Mouse (Mus musculus) layer of hippocampus, adult 2 months (tissue): ENCODE results near the gene Hnrnpr. TPM values are rescaled to one million over a fixed set of nuclear protein-coding genes. Genes with fewer than 3 reads are reported as not detected.

ENCODE experiments used
- DNase-seq, 2 experiments: peaks; one replicate each; pipeline ENCODE4 v3.0.0; 2022; ENCODE audit warnings: low spot score in 2 of 2
- H3K27ac ChIP-seq: fragments of 200-600 bp; 2 replicates; pipeline ENCODE4 v1.8.1; 2022
- H3K4me3 ChIP-seq: fragments of 200-600 bp; 2 replicates; pipeline ENCODE4 v1.8.1; 2022; ENCODE audit warnings: mild to moderate bottlenecking
- CTCF ChIP-seq: fragments of 200-600 bp; conservative IDR thresholded peaks from 2 replicates; pipeline ENCODE4 v1.8.1; 2022; ENCODE audit warnings: antibody characterized with exemption, mild to moderate bottlenecking, moderate library complexity
- total RNA-seq, 2 experiments: library from RNA; stranded (reverse); gene quantifications; 2 replicates each; pipeline ENCODE4 v1.2.3; 2021

Hnrnpr gene
- total RNA-seq, 2 experiments from 2014 or later: 91.6 to 102 TPM

GRCm38 (mm10) chr4:136285348-136285810 is 25.4 kb upstream of the Hnrnpr start:
- Histone ChIP-seq H3K27ac (peak overlapping the region; percentile 98), H3K4me3 (peak overlapping the region; percentile 92)
- no peak for TF ChIP-seq CTCF
- DNase-seq: peak; percentile 92 to 97

GRCm38 (mm10) chr4:136285811-136286371 is 24.9 kb upstream of the Hnrnpr start:
- Histone ChIP-seq H3K27ac (peak overlapping the region; percentile 98), H3K4me3 (peak overlapping the region; percentile 92)
- no peak; the same call in 1 of the 2 replicates for TF ChIP-seq CTCF
- peak; percentile 94 to 97 for DNase-seq

GRCm38 (mm10) chr4:136289918-136290780 is 20.6 kb upstream of the Hnrnpr start:
- TF ChIP-seq CTCF: no peak
- no peak for DNase-seq
- Histone ChIP-seq H3K4me3 (no peak overlapping the region), H3K27ac (no peak overlapping the region)

GRCm38 (mm10) chr4:136290781-136291595 is 19.8 kb upstream of the Hnrnpr start:
- no peak overlapping the region for H3K27ac ChIP-seq
- no peak overlapping the region for H3K4me3 ChIP-seq
- no peak for TF ChIP-seq CTCF
- no peak for DNase-seq

GRCm38 (mm10) chr4:136291692-136292091 is 19.1 kb upstream of the Hnrnpr start:
- no peak overlapping the region for H3K4me3 ChIP-seq
- DNase-seq: no peak
- TF ChIP-seq CTCF: no peak
- no peak overlapping the region for H3K27ac ChIP-seq

- H3K27ac ChIP-seq: no peak overlapping the region
- TF ChIP-seq CTCF: no peak
- no peak overlapping the region for H3K4me3 ChIP-seq
- no peak for DNase-seq
These were observed 14.8 kb upstream of the Hnrnpr start for GRCm38 (mm10) chr4:136295941-136296340.

- no peak for TF ChIP-seq CTCF
- DNase-seq: no peak
- no peak overlapping the region for H3K4me3 ChIP-seq
- H3K27ac ChIP-seq: no peak overlapping the region
These were observed 8.3 kb upstream of the Hnrnpr start for GRCm38 (mm10) chr4:136302462-136302861.

GRCm38 (mm10) chr4:136304181-136304580 is 6.6 kb upstream of the Hnrnpr start:
- no peak overlapping the region for H3K4me3 ChIP-seq
- no peak for TF ChIP-seq CTCF
- no peak overlapping the region for H3K27ac ChIP-seq
- DNase-seq: no peak

GRCm38 (mm10) chr4:136308355-136308754 is 2.4 kb upstream of the Hnrnpr start:
- Histone ChIP-seq H3K27ac (no peak overlapping the region), H3K4me3 (no peak overlapping the region)
- no peak for DNase-seq
- no peak for TF ChIP-seq CTCF

- DNase-seq: no peak
- no peak for TF ChIP-seq CTCF
- peak overlapping the region; percentile 87 for H3K4me3 ChIP-seq
- peak overlapping the region; percentile 90 for H3K27ac ChIP-seq
These were observed 962 bp upstream of the Hnrnpr start for GRCm38 (mm10) chr4:136309780-136310179.

- no peak for TF ChIP-seq CTCF
- peak; percentile 6 to 18 for DNase-seq
- Histone ChIP-seq H3K4me3 (peak overlapping the region; percentile 87), H3K27ac (peak overlapping the region; percentile 90)
These were observed 579 bp downstream of the Hnrnpr start for GRCm38 (mm10) chr4:136311042-136311999.

GRCm38 (mm10) chr4:136312616-136313015 is 1.9 kb downstream of the Hnrnpr start:
- H3K27ac ChIP-seq: no peak overlapping the region
- no peak for DNase-seq
- H3K4me3 ChIP-seq: peak overlapping the region; percentile 87; the same call in 1 of the 2 replicates
- TF ChIP-seq CTCF: no peak
